Mouse (Mus musculus) stomach, postnatal 0 days (tissue): Measurements from ENCODE around the gene Nfkbiz.

ENCODE experiments used
- CTCF ChIP-seq: IDR thresholded peaks from 2 replicates; pipeline ENCODE4 v1.5.1; 2016; ENCODE audit warnings: antibody characterized with exemption, low read depth, mild to moderate bottlenecking, moderate library complexity
- EP300 ChIP-seq: optimal IDR thresholded peaks from 2 replicates; pipeline ENCODE3; 2016; ENCODE audit warnings: antibody characterized with exemption

DNA sequence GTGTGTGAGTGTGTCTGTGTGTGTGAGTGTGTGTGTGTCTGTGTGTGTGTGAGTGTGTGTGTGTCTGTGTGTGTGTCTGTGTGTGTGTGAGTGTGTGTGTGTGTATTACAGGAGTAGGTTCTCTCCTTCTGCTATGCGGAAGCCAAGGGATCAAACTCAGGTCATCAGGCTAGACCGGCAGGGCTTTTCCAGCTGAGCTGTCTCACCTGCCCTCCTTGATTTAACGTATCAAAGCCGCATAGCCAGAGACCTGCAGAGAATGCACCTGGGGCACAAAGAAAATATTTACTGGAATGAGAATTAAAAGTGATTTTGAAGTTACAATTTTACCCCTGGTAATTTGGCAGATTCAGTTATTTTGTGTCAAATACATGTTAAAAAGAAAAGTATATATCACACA, 13.8 kb upstream of the Nfkbiz start:
- TF ChIP-seq EP300, result no peak
- no peak for TF ChIP-seq CTCF
